Mouse (Mus musculus) embryonic fibroblast, embryonic 13.5 days (primary cell): Measurements from ENCODE around the gene Rab31.

Experiments used
- CTCF ChIP-seq: IDR thresholded peaks from 2 replicates; pipeline ENCODE4 v1.5.1; 2011; ENCODE audit warnings: mild to moderate bottlenecking, control low read depth, low read length, moderate library complexity, borderline replicate concordance; ENCODE audit not compliant: insufficient read depth
- POLR2A ChIP-seq: IDR thresholded peaks from 2 replicates; pipeline ENCODE4 v1.6.1; 2011; ENCODE audit warnings: low read depth, mild to moderate bottlenecking, control low read depth, low read length, moderate library complexity

DNA sequence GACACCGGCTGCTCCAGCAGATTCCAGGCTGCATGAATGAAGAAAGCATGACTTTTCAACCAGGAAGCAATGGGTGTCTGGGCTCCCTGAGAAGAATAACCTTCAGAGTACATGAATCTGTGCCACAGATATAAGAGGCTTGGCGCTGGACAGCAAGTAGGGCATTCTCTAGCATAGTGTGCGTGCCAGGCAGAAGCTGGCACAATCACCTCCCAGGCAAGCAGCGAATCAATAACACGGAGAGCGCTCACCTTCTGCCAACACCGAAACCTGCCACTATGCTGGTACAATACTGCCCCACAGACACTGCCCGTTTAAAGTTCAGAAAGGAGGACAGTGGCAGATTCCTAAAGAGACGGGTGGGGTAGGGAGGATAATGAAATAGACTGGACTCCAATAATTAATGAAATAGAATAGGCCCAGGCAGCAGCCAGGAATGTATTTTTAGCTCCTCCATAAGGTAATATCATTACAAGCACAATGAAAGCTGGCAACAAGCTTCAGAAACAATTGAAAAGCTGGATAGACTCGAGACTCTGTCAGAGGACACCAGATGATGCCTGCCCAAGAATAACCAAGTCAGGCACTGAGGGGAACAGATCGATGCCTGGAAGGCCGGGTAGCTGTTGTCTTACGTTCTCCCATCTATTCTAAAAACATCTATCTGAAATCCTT is 59.6 kb downstream of the Rab31 start:
- TF ChIP-seq CTCF (no peak), POLR2A (no peak)
